Mouse (Mus musculus) liver, adult 2 months (tissue): Measurements from ENCODE around the gene Dlg2.

Experiments used
- CTCF ChIP-seq: fragments of 200-500 bp; IDR thresholded peaks from 2 replicates; pipeline ENCODE4 v1.5.1; 2011; ENCODE audit warnings: low read depth, low read length, control low read depth
- POLR2A ChIP-seq: fragments of 200-500 bp; IDR thresholded peaks from 2 replicates; pipeline ENCODE4 v1.6.1; 2011; ENCODE audit warnings: low read length, control low read depth; ENCODE audit not compliant: insufficient read depth; ENCODE audit errors: extremely low read depth

- no peak for TF ChIP-seq CTCF
- TF ChIP-seq POLR2A, result no peak
These were observed 1787.9 kb downstream of the Dlg2 start for GRCm38 (mm10) chr7:92264325-92264724.
